Mouse (Mus musculus): Measurements from ENCODE around the gene Abca8b. TPM values are rescaled to one million over a fixed set of nuclear protein-coding genes. Genes with fewer than 3 reads are reported as not detected.

Abca8b gene
- polyA plus RNA-seq, 1 experiment from 2014 or later, result 1.5 TPM

DNA sequence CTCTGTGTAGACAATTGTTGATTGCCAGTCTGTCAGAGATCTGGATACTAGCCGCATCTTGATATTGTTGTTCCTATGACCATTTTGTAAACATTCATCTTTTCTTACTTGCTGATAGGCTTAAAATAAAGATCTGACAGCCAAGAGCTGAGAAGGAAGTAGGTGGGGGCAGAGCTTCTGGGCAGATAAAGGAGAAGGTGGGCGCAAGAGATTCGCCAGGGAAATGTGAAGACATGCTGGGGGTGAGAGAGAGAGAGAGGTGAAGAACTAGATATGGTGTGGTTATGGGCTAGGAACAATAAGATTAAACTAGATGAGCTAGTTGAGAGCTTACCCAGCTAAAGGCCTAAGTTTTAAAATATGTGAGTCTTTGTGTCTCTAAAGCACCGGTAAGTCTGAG is 106.0 kb downstream of the Abca8b start:
- WGBS, result 92% methylated on average over 4 of the region's 4 CpGs

DNA sequence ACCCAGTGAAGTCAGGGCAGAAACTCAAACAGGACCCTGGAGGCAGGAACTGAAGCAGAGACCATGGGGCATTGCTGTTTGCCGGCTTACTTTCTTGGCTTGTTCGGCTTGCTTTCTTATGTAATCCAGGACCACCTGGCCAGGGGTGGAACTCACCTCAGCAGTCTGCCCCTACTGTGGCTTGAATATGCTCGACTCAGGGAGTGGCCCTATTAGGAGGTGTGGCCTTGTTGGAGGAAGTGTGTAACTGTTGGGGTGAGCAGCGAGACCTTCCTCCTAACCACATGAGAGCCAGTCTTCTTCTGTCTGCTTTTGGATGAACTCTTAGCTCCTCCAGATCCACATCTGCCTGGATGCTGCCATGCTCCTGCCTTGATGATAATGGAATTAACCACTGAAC is 108.9 kb downstream of the Abca8b start:
- Histone ChIP-seq H3K36me3 (ENCODE audit: control insufficient read depth, insufficient read depth, low read length) (no peaks in the 10 kb centered on the region), H3K4me3 (replicated peaks; ENCODE audit: low read length) (no peak overlapping the region), H3K27me3 (ENCODE audit: control insufficient read depth, insufficient read depth, low read length) (no peaks in the 10 kb centered on the region), H3K9me3 (replicated peaks; ENCODE audit: control insufficient read depth, low read length) (no peaks in the 10 kb centered on the region), H3K4me1 (ENCODE audit: control insufficient read depth, insufficient read depth, low read length) (no peaks in the 10 kb centered on the region), H3K4me2 (ENCODE audit: low read depth, low read length) (no peak overlapping the region), H3K9ac (ENCODE audit: low read length) (no peak overlapping the region), H3K27ac (ENCODE audit: low read length) (no peak overlapping the region)
- WGBS, result 90% methylated on average over 4 of the region's 4 CpGs
- no peak for ATAC-seq (ENCODE audit: insufficient read depth, low FRiP score)

More for the DNA sequence above, 106.0 kb downstream of the Abca8b start:
- no peak overlapping the region for H3K4me3 ChIP-seq (replicated peaks; ENCODE audit: low read length)
- H3K4me2 ChIP-seq (ENCODE audit: low read depth, low read length), result no peak overlapping the region
- H3K36me3 ChIP-seq (ENCODE audit: control insufficient read depth, insufficient read depth, low read length), result no peaks in the 10 kb centered on the region
- H3K4me1 ChIP-seq (ENCODE audit: control insufficient read depth, insufficient read depth, low read length), result no peaks in the 10 kb centered on the region
- ATAC-seq (ENCODE audit: insufficient read depth, low FRiP score), result no peak
- H3K9me3 ChIP-seq (replicated peaks; ENCODE audit: control insufficient read depth, low read length), result no peaks in the 10 kb centered on the region
- H3K9ac ChIP-seq (ENCODE audit: low read length), result no peak overlapping the region
- no peaks in the 10 kb centered on the region for H3K27me3 ChIP-seq (ENCODE audit: control insufficient read depth, insufficient read depth, low read length)
- H3K27ac ChIP-seq (ENCODE audit: low read length), result no peak overlapping the region

DNA sequence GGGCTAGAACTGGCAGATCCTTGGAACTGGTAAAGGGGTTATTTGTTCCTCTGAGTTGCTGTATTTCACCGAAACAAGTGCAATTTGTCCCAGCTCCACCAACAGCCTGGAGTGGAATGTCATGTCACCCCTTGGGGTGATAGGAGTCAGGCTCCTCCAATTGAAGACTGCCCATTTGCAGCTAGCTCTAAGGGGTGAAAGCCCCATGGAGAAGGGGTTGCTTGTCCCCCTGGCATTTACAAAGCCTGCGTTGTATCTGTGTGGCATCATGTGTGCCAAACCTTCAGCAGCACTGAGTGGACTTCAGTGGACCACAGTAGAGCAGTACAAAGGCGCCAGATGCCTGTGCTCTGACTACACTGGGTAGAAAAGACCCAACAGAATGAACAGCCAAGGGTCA is 110.1 kb downstream of the Abca8b start:
- no peaks in the 10 kb centered on the region for H3K4me1 ChIP-seq (ENCODE audit: control insufficient read depth, insufficient read depth, low read length)
- H3K27me3 ChIP-seq (ENCODE audit: control insufficient read depth, insufficient read depth, low read length), result no peaks in the 10 kb centered on the region
- no peak overlapping the region for H3K4me2 ChIP-seq (ENCODE audit: low read depth, low read length)
- no peak for ATAC-seq (ENCODE audit: insufficient read depth, low FRiP score)
- 76% methylated on average over 3 of the region's 3 CpGs for WGBS
- H3K9me3 ChIP-seq (replicated peaks; ENCODE audit: control insufficient read depth, low read length), result no peaks in the 10 kb centered on the region
- H3K4me3 ChIP-seq (replicated peaks; ENCODE audit: low read length), result no peak overlapping the region
- no peak overlapping the region for H3K27ac ChIP-seq (ENCODE audit: low read length)
- no peak overlapping the region for H3K9ac ChIP-seq (ENCODE audit: low read length)
- H3K36me3 ChIP-seq (ENCODE audit: control insufficient read depth, insufficient read depth, low read length), result no peaks in the 10 kb centered on the region

DNA sequence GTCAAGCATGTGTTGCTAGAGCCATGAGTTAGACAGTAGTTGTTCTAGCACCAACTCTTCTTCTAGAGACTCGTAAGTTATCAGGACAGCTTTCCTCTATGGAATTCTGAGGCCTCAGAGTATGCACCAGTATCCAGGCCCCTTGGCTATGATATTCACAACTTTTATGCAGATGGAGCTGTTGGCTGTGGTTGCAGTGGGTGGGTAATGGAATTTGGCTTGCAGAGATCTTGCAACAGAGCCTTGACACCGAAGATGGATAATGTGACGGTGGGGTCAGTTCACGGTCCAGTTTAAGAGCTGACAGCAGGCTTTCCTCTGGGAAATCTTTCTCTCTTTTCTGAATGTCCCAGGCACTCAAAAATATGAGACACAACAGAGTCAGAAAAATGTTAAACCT is 110.8 kb downstream of the Abca8b start:
- Histone ChIP-seq H3K9ac (ENCODE audit: low read length) (no peak overlapping the region), H3K4me3 (replicated peaks; ENCODE audit: low read length) (no peak overlapping the region), H3K4me2 (ENCODE audit: low read depth, low read length) (no peak overlapping the region), H3K27ac (ENCODE audit: low read length) (0 out of 2 replicates have a peak overlapping the region, but pooled peaks have one; percentile 9), H3K9me3 (replicated peaks; ENCODE audit: control insufficient read depth, low read length) (no peaks in the 10 kb centered on the region), H3K36me3 (ENCODE audit: control insufficient read depth, insufficient read depth, low read length) (no peaks in the 10 kb centered on the region), H3K27me3 (ENCODE audit: control insufficient read depth, insufficient read depth, low read length) (no peaks in the 10 kb centered on the region), H3K4me1 (ENCODE audit: control insufficient read depth, insufficient read depth, low read length) (no peaks in the 10 kb centered on the region)
- WGBS, result 45% methylated on average over 4 of the region's 4 CpGs
- ATAC-seq (ENCODE audit: insufficient read depth, low FRiP score), result peak; percentile 58; the same call in 1 of the 2 replicates

DNA sequence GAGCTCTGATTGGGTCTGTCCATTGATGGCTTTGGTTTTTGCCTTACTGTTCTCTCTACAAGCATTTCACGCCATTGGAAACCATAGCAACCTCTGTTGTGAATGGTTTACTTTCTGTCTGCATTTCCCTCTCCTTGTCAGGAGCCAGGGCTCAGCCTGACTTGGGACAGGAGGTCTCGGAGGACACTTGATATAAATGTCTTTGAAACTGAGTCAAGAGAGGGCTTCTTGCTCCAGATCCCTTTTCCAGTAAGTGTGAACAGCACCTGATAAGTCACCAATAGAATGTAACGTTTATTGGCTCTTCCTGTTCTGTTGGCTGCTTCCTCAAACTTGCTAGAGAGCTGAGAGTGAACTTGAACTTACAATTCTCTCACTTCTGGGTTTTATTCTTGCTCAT is 111.5 kb downstream of the Abca8b start:
- 51% methylated on average over 3 of the region's 3 CpGs for WGBS
- H3K9ac ChIP-seq (ENCODE audit: low read length), result no peak overlapping the region
- no peaks in the 10 kb centered on the region for H3K4me1 ChIP-seq (ENCODE audit: control insufficient read depth, insufficient read depth, low read length)
- H3K27me3 ChIP-seq (ENCODE audit: control insufficient read depth, insufficient read depth, low read length), result no peaks in the 10 kb centered on the region
- no peak overlapping the region for H3K4me2 ChIP-seq (ENCODE audit: low read depth, low read length)
- no peak overlapping the region for H3K4me3 ChIP-seq (replicated peaks; ENCODE audit: low read length)
- no peak for ATAC-seq (ENCODE audit: insufficient read depth, low FRiP score)
- no peak overlapping the region for H3K27ac ChIP-seq (ENCODE audit: low read length)
- H3K36me3 ChIP-seq (ENCODE audit: control insufficient read depth, insufficient read depth, low read length), result no peaks in the 10 kb centered on the region
- no peaks in the 10 kb centered on the region for H3K9me3 ChIP-seq (replicated peaks; ENCODE audit: control insufficient read depth, low read length)

Other genes with a start within 250 kb of the Abca8b start
- gene 1700012B07Rik, start 167.8 kb downstream of the Abca8b start, polyA plus RNA-seq (2015; fragmentation: Nextera tagmentation; extraction: Ambion mirVana), result not detected in 2 replicates
- gene Abca8a, start 100.1 kb upstream of the Abca8b start, polyA plus RNA-seq (2015; fragmentation: Nextera tagmentation; extraction: Ambion mirVana), result 3.3 and 4.3 TPM in 2 replicates
- 2.3 and 3.2 TPM in 2 replicates for gene Abca9, start 172.4 kb upstream of the Abca8b start, polyA plus RNA-seq (2015; fragmentation: Nextera tagmentation; extraction: Ambion mirVana)